Mouse (Mus musculus) myocyte (in vitro differentiated cells): ENCODE measurements around the gene Crebbp. TPM values are rescaled to one million over a fixed set of nuclear protein-coding genes. Genes with fewer than 3 reads are reported as not detected.

Experiments
- H3K27me3 ChIP-seq: one replicate; pipeline ENCODE4 v1.6.1; 2011; ENCODE audit not compliant: control insufficient read depth, insufficient read depth, insufficient read length
- H3K36me3 ChIP-seq: one replicate; pipeline ENCODE4 v1.6.1; 2011; ENCODE audit not compliant: control insufficient read depth, insufficient read depth
- H3K4me2 ChIP-seq: one replicate; pipeline ENCODE4 v1.6.1; 2011; ENCODE audit warnings: low read depth, control low read depth
- H3K4me3 ChIP-seq: one replicate; pipeline ENCODE4 v1.5.1; 2011; ENCODE audit warnings: mild to moderate bottlenecking, control low read depth, moderate library complexity
- H3K79me2 ChIP-seq: one replicate; pipeline ENCODE4 v1.6.1; 2011; ENCODE audit not compliant: control insufficient read depth, insufficient read depth
- H3ac ChIP-seq: one replicate; pipeline ENCODE4 v1.6.1; 2011; ENCODE audit not compliant: control insufficient read depth, insufficient read length
- CEBPB ChIP-seq: IDR thresholded peaks from 2 replicates; pipeline ENCODE4 v1.6.1; 2011; ENCODE audit warnings: mild to moderate bottlenecking, moderate library complexity; ENCODE audit not compliant: poor library complexity, insufficient read depth, severe bottlenecking
- E2F4 ChIP-seq: IDR thresholded peaks from one replicate; pipeline ENCODE4 v1.6.1; 2011; ENCODE audit warnings: mild to moderate bottlenecking, control low read depth, moderate library complexity; ENCODE audit not compliant: insufficient read depth
- MAX ChIP-seq: IDR thresholded peaks from one replicate; pipeline ENCODE4 v1.6.1; 2011; ENCODE audit warnings: low read depth, mild to moderate bottlenecking, control low read depth
- MYOD1 ChIP-seq, 3 experiments: IDR thresholded peaks; one replicate each; pipeline ENCODE4 v1.6.1; 2011; ENCODE audit warnings: control low read depth in 2 of 3, low read depth in 2 of 3, mild to moderate bottlenecking in 2 of 3, moderate library complexity in 1 of 3; ENCODE audit not compliant: insufficient read length in 2 of 3, control insufficient read depth in 1 of 3
- MYOG ChIP-seq, 3 experiments: IDR thresholded peaks; one replicate each; pipeline ENCODE4 v1.6.1; 2011; ENCODE audit warnings: control low read depth in 2 of 3, low read depth in 2 of 3, mild to moderate bottlenecking in 2 of 3; ENCODE audit not compliant: insufficient read length in 2 of 3, control insufficient read depth in 1 of 3, insufficient read depth in 1 of 3
- POLR2A ChIP-seq: IDR thresholded peaks from one replicate; pipeline ENCODE4 v1.6.1; 2011; ENCODE audit warnings: low read depth, mild to moderate bottlenecking, control low read depth, moderate library complexity; ENCODE audit not compliant: insufficient read length
- POLR2AphosphoS2 ChIP-seq: IDR thresholded peaks from one replicate; pipeline ENCODE4 v1.6.1; 2011; ENCODE audit warnings: low read depth, control low read depth; ENCODE audit not compliant: insufficient read length
- REST ChIP-seq: IDR thresholded peaks from one replicate; pipeline ENCODE4 v1.6.1; 2011; ENCODE audit warnings: mild to moderate bottlenecking, control low read depth, moderate library complexity; ENCODE audit not compliant: insufficient read depth, insufficient read length
- SRF ChIP-seq: IDR thresholded peaks from one replicate; pipeline ENCODE4 v1.6.1; 2011; ENCODE audit warnings: low read depth; ENCODE audit not compliant: control insufficient read depth, insufficient read length
- TCF12 ChIP-seq: IDR thresholded peaks from one replicate; pipeline ENCODE4 v1.6.1; 2011; ENCODE audit warnings: mild to moderate bottlenecking, control low read depth; ENCODE audit not compliant: poor library complexity, insufficient read depth, severe bottlenecking
- TCF3 ChIP-seq: IDR thresholded peaks from one replicate; pipeline ENCODE4 v1.6.1; 2011; ENCODE audit warnings: low read depth, control low read depth; ENCODE audit not compliant: insufficient read length
- USF1 ChIP-seq: IDR thresholded peaks from one replicate; pipeline ENCODE4 v1.6.1; 2011; ENCODE audit warnings: low read depth, mild to moderate bottlenecking, control low read depth, moderate library complexity
- polyA plus RNA-seq: library from polyadenylated mRNA; unstranded; fragments of >200 nt; fragmentation: generic; extraction: Trizol; gene quantifications from one replicate; pipeline ENCODE4 v1.2.1, GENCODE M21; 2012; ENCODE audit warnings: missing spikeins

Gene Crebbp
- polyA plus RNA-seq, 1 experiment: 7.1 TPM

- Histone ChIP-seq H3ac (peak within 1 kb of the TSS; percentile 98), H3K79me2 (peaks cover 49% of the 10 kb centered on the region), H3K4me3 (peak within 1 kb of the TSS; percentile 86), H3K4me2 (peak within 1 kb of the TSS; percentile 82), H3K27me3 (no peaks in the 10 kb centered on the region), H3K36me3 (no peaks in the 10 kb centered on the region)
- TF ChIP-seq TCF3: no peak
- peak in 2 of 3 experiments; percentile 11 to 40 for TF ChIP-seq MYOG (IDR thresholded peaks at IDR 0.05; ENCODE audit: control insufficient read depth in 1 of 3, insufficient read depth in 1 of 3, insufficient read length in 2 of 3, low read depth in 2 of 3)
- peak in 1 of 3 experiments; percentile 37 for TF ChIP-seq MYOD1 (IDR thresholded peaks at IDR 0.05; ENCODE audit: control insufficient read depth in 1 of 3, insufficient read length in 2 of 3, low read depth in 2 of 3)
- peak; percentile 97 for TF ChIP-seq POLR2A
- TF ChIP-seq REST: peak; percentile 0
- no peak for TF ChIP-seq CEBPB
- no peak for TF ChIP-seq USF1
- TF ChIP-seq E2F4: no peak
- no peak for TF ChIP-seq TCF12
- TF ChIP-seq SRF: peak; percentile 93
- peak; percentile 76 for TF ChIP-seq MAX
- peak; percentile 94 for TF ChIP-seq POLR2AphosphoS2
Measured at GRCm38 (mm10) chr16:4077384-4078061, 136.3 kb downstream of the Crebbp start, which contains the start of gene Trap1. Gene Trap1, minus strand, starts transcription at chr16:4077827.

GRCm38 (mm10) chr16:4074836-4075235, 139.0 kb downstream of the Crebbp start:
- Histone ChIP-seq H3K27me3 (no peaks in the 10 kb centered on the region), H3K79me2 (peaks cover 56% of the 10 kb centered on the region), H3ac (no peak overlapping the region), H3K4me2 (no peak overlapping the region), H3K36me3 (no peaks in the 10 kb centered on the region), H3K4me3 (no peak overlapping the region)
- TF ChIP-seq MAX (no peak), CEBPB (no peak), POLR2A (no peak), REST (no peak), MYOD1 (IDR thresholded peaks at IDR 0.05; ENCODE audit: control insufficient read depth in 1 of 3, insufficient read length in 2 of 3, low read depth in 2 of 3) (no peak), SRF (no peak), TCF12 (no peak), MYOG (IDR thresholded peaks at IDR 0.05; ENCODE audit: control insufficient read depth in 1 of 3, insufficient read depth in 1 of 3, insufficient read length in 2 of 3, low read depth in 2 of 3) (no peak), USF1 (no peak), POLR2AphosphoS2 (no peak), E2F4 (no peak), TCF3 (no peak)

GRCm38 (mm10) chr16:4074297-4074696, 139.5 kb downstream of the Crebbp start:
- no peak overlapping the region for H3ac ChIP-seq
- H3K4me2 ChIP-seq: no peak overlapping the region
- TF ChIP-seq POLR2A: no peak
- no peak for TF ChIP-seq MYOD1 (IDR thresholded peaks at IDR 0.05; ENCODE audit: control insufficient read depth in 1 of 3, insufficient read length in 2 of 3, low read depth in 2 of 3)
- no peak for TF ChIP-seq E2F4
- no peak for TF ChIP-seq POLR2AphosphoS2
- TF ChIP-seq TCF3: no peak
- TF ChIP-seq CEBPB: no peak
- TF ChIP-seq MAX: no peak
- TF ChIP-seq TCF12: no peak
- no peak for TF ChIP-seq MYOG (IDR thresholded peaks at IDR 0.05; ENCODE audit: control insufficient read depth in 1 of 3, insufficient read depth in 1 of 3, insufficient read length in 2 of 3, low read depth in 2 of 3)
- no peak for TF ChIP-seq USF1
- no peak for TF ChIP-seq SRF
- no peak for TF ChIP-seq REST
- peaks cover 57% of the 10 kb centered on the region for H3K79me2 ChIP-seq
- H3K36me3 ChIP-seq: no peaks in the 10 kb centered on the region
- no peaks in the 10 kb centered on the region for H3K27me3 ChIP-seq
- no peak overlapping the region for H3K4me3 ChIP-seq

GRCm38 (mm10) chr16:4068588-4068987, 145.2 kb downstream of the Crebbp start:
- H3K4me2 ChIP-seq: no peak overlapping the region
- no peaks in the 10 kb centered on the region for H3K27me3 ChIP-seq
- H3K4me3 ChIP-seq: no peak overlapping the region
- H3ac ChIP-seq: no peak overlapping the region
- no peak for TF ChIP-seq REST
- TF ChIP-seq MYOG (IDR thresholded peaks at IDR 0.05; ENCODE audit: control insufficient read depth in 1 of 3, insufficient read depth in 1 of 3, insufficient read length in 2 of 3, low read depth in 2 of 3): no peak
- no peak for TF ChIP-seq TCF12
- TF ChIP-seq TCF3: no peak
- no peak for TF ChIP-seq MYOD1 (IDR thresholded peaks at IDR 0.05; ENCODE audit: control insufficient read depth in 1 of 3, insufficient read length in 2 of 3, low read depth in 2 of 3)
- TF ChIP-seq CEBPB: no peak
- TF ChIP-seq MAX: no peak
- no peak for TF ChIP-seq USF1
- no peak for TF ChIP-seq POLR2A
- TF ChIP-seq E2F4: no peak
- TF ChIP-seq SRF: no peak
- no peak for TF ChIP-seq POLR2AphosphoS2
- peaks cover 23% of the 10 kb centered on the region for H3K36me3 ChIP-seq
- peaks cover 20% of the 10 kb centered on the region for H3K79me2 ChIP-seq
